Mouse (Mus musculus) liver, embryonic 18 days (tissue): ENCODE results near the gene Tmx1. TPM values are rescaled to one million over a fixed set of nuclear protein-coding genes. Genes with fewer than 3 reads are reported as not detected.

Experiments
- polyA plus RNA-seq: library from polyadenylated mRNA; depleted of rRNA; stranded (reverse); fragments of >200 nt; gene quantifications from 2 replicates; pipeline ENCODE4 v1.2.3, GENCODE M21; 2012; rRNA removed

The Tmx1 gene
- polyA plus RNA-seq: 22.0 and 23.1 TPM in 2 replicates

GRCm38 (mm10) chr12:70452726-70453645 is at the start of gene Tmx1:
Gene Tmx1, plus strand, starts transcription at chr12:70453095.

Other genes with a start within 250 kb of the Tmx1 start
- 176 and 188 TPM in 2 replicates for gene Pygl, start 221.6 kb upstream of the Tmx1 start, polyA plus RNA-seq
- 0.02 and 0.03 TPM in 2 replicates for gene Trim9, start 105.5 kb upstream of the Tmx1 start, polyA plus RNA-seq